Mouse (Mus musculus): ENCODE data around the gene Unc5cl. TPM values are rescaled to one million over a fixed set of nuclear protein-coding genes. Genes with fewer than 3 reads are reported as not detected.

Gene Unc5cl
- total and polyA plus RNA-seq, 2 experiments = 0.43 TPM; not detected in 1

GRCm38 (mm10) chr17:48514613-48515012, 59.9 kb downstream of the Unc5cl start:
- TF ChIP-seq POLR2A (IDR thresholded peaks at IDR 0.05; ENCODE audit: extremely low read depth, insufficient read depth, low read length) (no peak), CTCF (IDR thresholded peaks at IDR 0.05; ENCODE audit: low read depth, low read length) (no peak)
- no peaks in the 10 kb centered on the region for H3K4me1 ChIP-seq (ENCODE audit: control insufficient read depth, insufficient read depth, low read length)
- DNase-seq (ENCODE audit: extremely low read depth, low read depth, low spot score) = no peak
- WGBS = 71% methylated on average over 4 of the region's 4 CpGs
- no peaks in the 10 kb centered on the region for H3K27me3 ChIP-seq (ENCODE audit: control insufficient read depth, insufficient read depth, low read length)
- H3K36me3 ChIP-seq (ENCODE audit: control insufficient read depth, insufficient read depth, low read length) = no peaks in the 10 kb centered on the region
- H3K79me2 ChIP-seq (ENCODE audit: control insufficient read depth, insufficient read depth, low read length) = no peaks in the 10 kb centered on the region
- H3K9ac ChIP-seq (ENCODE audit: low read depth, low read length) = no peak overlapping the region
- no peak overlapping the region for H3K27ac ChIP-seq (replicated peaks; ENCODE audit: insufficient read depth, low read depth, low read length)
- no peak overlapping the region for H3K4me3 ChIP-seq (ENCODE audit: insufficient read depth, low read depth, low read length)

GRCm38 (mm10) chr17:48519046-48519445, 64.3 kb downstream of the Unc5cl start:
- H3K27ac ChIP-seq (replicated peaks; ENCODE audit: insufficient read depth, low read depth, low read length) = no peak overlapping the region
- no peak overlapping the region for H3K4me3 ChIP-seq (ENCODE audit: insufficient read depth, low read depth, low read length)
- no peaks in the 10 kb centered on the region for H3K4me1 ChIP-seq (ENCODE audit: control insufficient read depth, insufficient read depth, low read length)
- no peaks in the 10 kb centered on the region for H3K36me3 ChIP-seq (ENCODE audit: control insufficient read depth, insufficient read depth, low read length)
- no peak overlapping the region for H3K9ac ChIP-seq (ENCODE audit: low read depth, low read length)
- H3K79me2 ChIP-seq (ENCODE audit: control insufficient read depth, insufficient read depth, low read length) = no peaks in the 10 kb centered on the region
- DNase-seq (ENCODE audit: extremely low read depth, low read depth, low spot score) = no peak
- TF ChIP-seq CTCF (IDR thresholded peaks at IDR 0.05; ENCODE audit: low read depth, low read length) = no peak
- TF ChIP-seq POLR2A (IDR thresholded peaks at IDR 0.05; ENCODE audit: extremely low read depth, insufficient read depth, low read length) = no peak
- 87% methylated on average over 7 of the region's 7 CpGs for WGBS
- H3K27me3 ChIP-seq (ENCODE audit: control insufficient read depth, insufficient read depth, low read length) = no peaks in the 10 kb centered on the region

DNA sequence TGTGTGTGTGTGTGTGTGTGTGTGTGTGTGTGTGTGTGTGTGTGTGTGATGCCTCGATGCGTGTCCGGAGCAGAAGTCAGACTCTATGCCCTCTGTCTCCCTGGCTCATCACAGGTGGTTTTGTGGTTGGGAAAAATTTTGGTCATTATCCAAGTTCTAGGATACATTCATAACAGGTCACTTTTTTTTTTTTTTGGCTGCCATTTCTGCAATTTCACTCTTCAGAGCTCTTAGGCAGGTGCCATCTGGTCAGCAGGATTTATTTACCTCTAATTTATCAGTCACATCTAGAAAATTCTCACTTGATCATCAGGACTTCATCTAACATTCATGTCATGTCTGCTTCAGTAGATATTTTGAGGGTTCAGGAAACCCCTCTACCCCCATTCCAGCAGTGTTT, 65.7 kb downstream of the Unc5cl start:
- 100% methylated on average over 3 of the region's 3 CpGs for WGBS
- no peaks in the 10 kb centered on the region for H3K79me2 ChIP-seq (ENCODE audit: control insufficient read depth, insufficient read depth, low read length)
- no peak overlapping the region for H3K9ac ChIP-seq (ENCODE audit: low read depth, low read length)
- no peak overlapping the region for H3K4me3 ChIP-seq (ENCODE audit: insufficient read depth, low read depth, low read length)
- H3K27ac ChIP-seq (replicated peaks; ENCODE audit: insufficient read depth, low read depth, low read length) = no peak overlapping the region
- DNase-seq (ENCODE audit: extremely low read depth, low read depth, low spot score) = no peak
- H3K27me3 ChIP-seq (ENCODE audit: control insufficient read depth, insufficient read depth, low read length) = no peaks in the 10 kb centered on the region
- H3K36me3 ChIP-seq (ENCODE audit: control insufficient read depth, insufficient read depth, low read length) = no peaks in the 10 kb centered on the region
- H3K4me1 ChIP-seq (ENCODE audit: control insufficient read depth, insufficient read depth, low read length) = no peaks in the 10 kb centered on the region
- TF ChIP-seq POLR2A (IDR thresholded peaks at IDR 0.05; ENCODE audit: extremely low read depth, insufficient read depth, low read length) (no peak), CTCF (IDR thresholded peaks at IDR 0.05; ENCODE audit: low read depth, low read length) (no peak)

- Histone ChIP-seq H3K36me3 (ENCODE audit: control insufficient read depth, insufficient read depth, low read length) (no peaks in the 10 kb centered on the region), H3K79me2 (ENCODE audit: control insufficient read depth, insufficient read depth, low read length) (no peaks in the 10 kb centered on the region), H3K9ac (ENCODE audit: low read depth, low read length) (no peak overlapping the region), H3K4me3 (ENCODE audit: insufficient read depth, low read depth, low read length) (no peak overlapping the region), H3K27me3 (ENCODE audit: control insufficient read depth, insufficient read depth, low read length) (no peaks in the 10 kb centered on the region), H3K4me1 (ENCODE audit: control insufficient read depth, insufficient read depth, low read length) (no peaks in the 10 kb centered on the region), H3K27ac (replicated peaks; ENCODE audit: insufficient read depth, low read depth, low read length) (no peak overlapping the region)
- no peak for DNase-seq (ENCODE audit: extremely low read depth, low read depth, low spot score)
- TF ChIP-seq CTCF (IDR thresholded peaks at IDR 0.05; ENCODE audit: low read depth, low read length) (no peak), POLR2A (IDR thresholded peaks at IDR 0.05; ENCODE audit: extremely low read depth, insufficient read depth, low read length) (no peak)
- 89% methylated on average over 2 of the region's 2 CpGs for WGBS
Observed at GRCm38 (mm10) chr17:48523056-48523455, 68.4 kb downstream of the Unc5cl start.

DNA sequence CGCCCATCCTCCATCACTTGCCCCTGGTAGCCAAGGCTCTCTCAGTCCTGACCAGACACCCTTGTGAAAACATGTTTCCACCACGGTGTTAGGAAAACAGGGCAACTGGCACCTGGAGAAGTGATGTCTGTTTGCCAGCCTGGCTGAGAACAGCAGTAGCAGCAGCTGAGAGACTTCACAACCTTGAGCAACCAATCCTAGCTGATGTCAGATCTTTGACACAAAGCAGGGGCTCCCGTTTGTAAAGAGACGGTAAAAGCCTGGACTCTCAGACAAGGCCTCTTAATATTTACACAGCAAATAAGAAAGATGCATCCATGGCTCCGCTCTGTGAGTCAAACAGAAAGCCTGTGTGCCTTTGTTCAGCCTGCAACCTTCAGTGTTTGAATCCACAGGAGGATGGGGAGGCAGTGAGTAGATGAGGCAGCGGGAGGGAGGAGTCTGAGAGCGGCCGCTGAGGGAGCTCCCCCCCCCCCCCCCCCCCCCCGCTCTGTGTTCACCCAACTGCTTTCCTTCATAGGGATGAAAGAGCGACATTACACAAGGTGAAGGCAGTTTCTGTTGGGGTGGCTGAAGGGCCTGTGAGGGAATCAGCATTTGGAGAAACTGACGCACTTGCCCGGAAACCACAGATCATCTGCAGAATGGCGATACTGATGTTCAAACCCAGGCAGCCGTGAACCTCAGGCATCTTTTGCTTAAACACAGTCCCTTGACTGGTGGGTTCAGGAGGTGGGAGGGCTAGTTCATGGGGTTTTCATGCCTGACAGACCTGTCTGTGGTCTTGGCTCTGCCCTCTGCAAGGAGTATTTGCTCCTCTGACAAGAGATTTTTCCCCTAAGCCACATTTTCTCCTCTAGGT, 79.4 kb downstream of the Unc5cl start:
- DNase-seq (ENCODE audit: extremely low read depth, low read depth, low spot score) = no peak
- Histone ChIP-seq H3K27ac (replicated peaks; ENCODE audit: insufficient read depth, low read depth, low read length) (no peak overlapping the region), H3K79me2 (ENCODE audit: control insufficient read depth, insufficient read depth, low read length) (no peaks in the 10 kb centered on the region), H3K27me3 (ENCODE audit: control insufficient read depth, insufficient read depth, low read length) (no peaks in the 10 kb centered on the region), H3K9ac (ENCODE audit: low read depth, low read length) (no peak overlapping the region), H3K36me3 (ENCODE audit: control insufficient read depth, insufficient read depth, low read length) (no peaks in the 10 kb centered on the region), H3K4me3 (ENCODE audit: insufficient read depth, low read depth, low read length) (no peak overlapping the region), H3K4me1 (ENCODE audit: control insufficient read depth, insufficient read depth, low read length) (no peaks in the 10 kb centered on the region)
- 21% methylated on average over 13 of the region's 14 CpGs for WGBS
- no peak for TF ChIP-seq POLR2A (IDR thresholded peaks at IDR 0.05; ENCODE audit: extremely low read depth, insufficient read depth, low read length)
- TF ChIP-seq CTCF (IDR thresholded peaks at IDR 0.05; ENCODE audit: low read depth, low read length) = no peak

GRCm38 (mm10) chr17:48538328-48538727, 83.6 kb downstream of the Unc5cl start:
- DNase-seq (ENCODE audit: extremely low read depth, low read depth, low spot score) = no peak
- H3K79me2 ChIP-seq (ENCODE audit: control insufficient read depth, insufficient read depth, low read length) = no peaks in the 10 kb centered on the region
- H3K4me1 ChIP-seq (ENCODE audit: control insufficient read depth, insufficient read depth, low read length) = no peaks in the 10 kb centered on the region
- no peak overlapping the region for H3K9ac ChIP-seq (ENCODE audit: low read depth, low read length)
- TF ChIP-seq POLR2A (IDR thresholded peaks at IDR 0.05; ENCODE audit: extremely low read depth, insufficient read depth, low read length) = no peak
- TF ChIP-seq CTCF (IDR thresholded peaks at IDR 0.05; ENCODE audit: low read depth, low read length) = no peak
- H3K27me3 ChIP-seq (ENCODE audit: control insufficient read depth, insufficient read depth, low read length) = no peaks in the 10 kb centered on the region
- no peaks in the 10 kb centered on the region for H3K36me3 ChIP-seq (ENCODE audit: control insufficient read depth, insufficient read depth, low read length)
- no peak overlapping the region for H3K4me3 ChIP-seq (ENCODE audit: insufficient read depth, low read depth, low read length)
- WGBS = 80% methylated on average over 5 of the region's 5 CpGs
- no peak overlapping the region for H3K27ac ChIP-seq (replicated peaks; ENCODE audit: insufficient read depth, low read depth, low read length)

All from liver, adult 2 months (tissue).